Mouse (Mus musculus) gastrocnemius, postnatal 14 days (tissue): ENCODE measurements around the gene Mapkbp1. TPM values are rescaled to one million over a fixed set of nuclear protein-coding genes. Genes with fewer than 3 reads are reported as not detected.

Experiments used
- DNase-seq: peaks from one replicate; pipeline ENCODE4 v3.0.0; 2021; ENCODE audit warnings: mixed read lengths
- intact Hi-C: fragments of 180-260 bp; cut with DNase I; formaldehyde crosslinking; loops from one replicate; pipeline ENCODE4 v1.15.1; 2025; ENCODE audit warnings: low total_unique reads
- total RNA-seq, 2 experiments: library from RNA; stranded (reverse); gene quantifications; 2 replicates each; pipeline ENCODE4 v1.2.3; 2021

Gene Mapkbp1
- total RNA-seq, 2 experiments from 2014 or later, result 6.5 to 6.7 TPM

- intact Hi-C loops, result no loop called here
- no peak for DNase-seq
Observed at GRCm38 (mm10) chr2:120003970-120004369, 31.5 kb downstream of the Mapkbp1 start.

GRCm38 (mm10) chr2:120006696-120007095 lies 34.2 kb downstream of the Mapkbp1 start:
- DNase-seq, result no peak
- intact Hi-C loops, result no loop called here

- intact Hi-C loops, result no loop called here
- no peak for DNase-seq
Observed at GRCm38 (mm10) chr2:120007680-120008210, 35.2 kb downstream of the Mapkbp1 start.

GRCm38 (mm10) chr2:120008672-120009071 lies 36.2 kb downstream of the Mapkbp1 start:
- intact Hi-C loops, result no loop called here
- no peak for DNase-seq

- peak; percentile 38 for DNase-seq
- intact Hi-C loops, result loop anchor here (2.0 kb wide), 1 partner anchor 41 kb away; no protein-coding TSS in a partner anchor
Observed at GRCm38 (mm10) chr2:120011462-120012200, 39.1 kb downstream of the Mapkbp1 start.

- no peak for DNase-seq
- intact Hi-C loops, result no loop called here
Observed at GRCm38 (mm10) chr2:120012924-120013323, 40.4 kb downstream of the Mapkbp1 start.

GRCm38 (mm10) chr2:120013831-120014486 lies 41.5 kb downstream of the Mapkbp1 start:
- intact Hi-C loops, result no loop called here
- no peak for DNase-seq

- no peak for DNase-seq
- intact Hi-C loops, result no loop called here
Observed at GRCm38 (mm10) chr2:120015882-120016281, 43.4 kb downstream of the Mapkbp1 start.

GRCm38 (mm10) chr2:120017599-120017998 lies 45.1 kb downstream of the Mapkbp1 start:
- DNase-seq, result no peak
- intact Hi-C loops, result no loop called here

- DNase-seq, result no peak
- intact Hi-C loops, result no loop called here
Observed at GRCm38 (mm10) chr2:120024337-120024736, 51.8 kb downstream of the Mapkbp1 start.

GRCm38 (mm10) chr2:120026984-120027949 lies 54.8 kb downstream of the Mapkbp1 start, which contains the start of the genes Jmjd7 and Gm28042:
Gene Jmjd7, plus strand, starts transcription at chr2:120027483.
Gene Gm28042, plus strand, starts transcription at chr2:120027493.
- peak; percentile 95 for DNase-seq
- intact Hi-C loops, result no loop called here

GRCm38 (mm10) chr2:120027950-120028331 lies 55.4 kb downstream of the Mapkbp1 start:
- intact Hi-C loops, result no loop called here
- DNase-seq, result no peak

GRCm38 (mm10) chr2:120030380-120030779 lies 57.9 kb downstream of the Mapkbp1 start:
- intact Hi-C loops, result no loop called here
- no peak for DNase-seq

GRCm38 (mm10) chr2:120032726-120033467 lies 60.4 kb downstream of the Mapkbp1 start, which contains the start of gene Pla2g4b:
Gene Pla2g4b, plus strand, starts transcription at chr2:120033417.
- no peak for DNase-seq
- intact Hi-C loops, result no loop called here

GRCm38 (mm10) chr2:120033726-120034125 lies 61.2 kb downstream of the Mapkbp1 start:
- intact Hi-C loops, result no loop called here
- no peak for DNase-seq

- no peak for DNase-seq
- intact Hi-C loops, result no loop called here
Observed at GRCm38 (mm10) chr2:120037744-120038143, 65.2 kb downstream of the Mapkbp1 start.

- DNase-seq, result no peak
- intact Hi-C loops, result no loop called here
Observed at GRCm38 (mm10) chr2:120040991-120041390, 68.5 kb downstream of the Mapkbp1 start.

GRCm38 (mm10) chr2:120044101-120044603 lies 71.7 kb downstream of the Mapkbp1 start:
- intact Hi-C loops, result no loop called here
- no peak for DNase-seq

- DNase-seq, result no peak
- intact Hi-C loops, result loop anchor here (5.0 kb wide), 1 partner anchor 38 kb away; no protein-coding TSS in a partner anchor
Observed at GRCm38 (mm10) chr2:120044676-120045075, 72.2 kb downstream of the Mapkbp1 start.
